9 mouse cellular contexts compared by ENCODE assay signal in the genomic region with DNA sequence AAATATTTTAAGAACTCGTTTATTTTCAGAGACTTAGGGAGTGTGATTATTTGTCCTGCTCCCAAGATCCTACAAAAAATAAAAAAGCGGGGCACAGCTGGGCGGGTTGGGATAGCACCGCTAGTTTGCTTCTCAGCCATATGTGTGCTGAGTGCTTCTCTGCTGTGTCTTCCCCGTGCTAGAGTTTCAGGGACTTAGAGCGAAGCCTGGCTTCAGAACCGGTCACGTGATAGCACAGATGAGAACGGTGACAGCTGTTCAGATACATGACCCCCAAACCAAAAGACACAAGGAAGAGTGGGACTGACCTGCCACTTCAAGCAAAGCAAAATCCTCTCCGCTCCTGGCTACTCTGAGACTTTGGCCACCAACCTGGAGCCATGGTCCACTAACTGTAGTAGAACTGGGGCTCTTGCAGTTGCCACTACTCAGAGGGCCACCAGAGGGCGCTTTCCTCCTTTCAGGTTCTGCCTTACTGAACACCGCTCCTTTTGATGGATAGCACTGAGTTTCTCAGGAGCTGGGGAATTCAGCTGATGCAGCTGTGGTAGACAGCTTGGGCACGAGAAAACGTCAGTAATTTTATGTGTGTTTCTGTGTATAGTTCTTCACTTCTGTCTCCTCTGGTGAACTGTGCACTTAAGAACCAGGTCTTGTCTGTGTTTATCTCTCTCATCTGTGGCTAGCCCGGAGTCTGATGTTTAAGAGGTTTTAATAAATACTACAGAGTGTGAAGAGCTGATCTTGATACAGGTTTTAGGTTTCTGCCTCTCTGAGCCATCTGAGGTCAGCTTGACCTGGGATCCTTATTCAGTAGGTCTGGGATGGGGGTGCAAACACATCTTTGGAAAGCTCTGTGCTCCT.
A peak's percentile ranks its signal among the peaks of the same experiment; 100 is the strongest.
DNase-seq lines count a peak whose midpoint lies in the region; ATAC-seq and TF ChIP-seq lines count a peak whose summit lies in the region.
"Had no signal": no experiment of that assay in that cellular context is flagged by ENCODE, and none has a peak within 500 bp of the region (broad histone marks: within the 10 kb centered on the region; RNA-seq: fewer than 3 reads in every experiment).

No protein-coding gene starts in this region.

- H3K27me3 ChIP-seq in ES-Bruce4 (ENCODE audit: control insufficient read depth, insufficient read depth, low read length, poor library complexity, severe bottlenecking), result no peaks in the 10 kb centered on the region
- H3K27me3 ChIP-seq in forebrain, embryonic 15.5 days, result no peaks in the 10 kb centered on the region
- no peaks in the 10 kb centered on the region; the same call in none of the 2 replicates for H3K27me3 ChIP-seq in liver, embryonic 16.5 days (ENCODE audit: control insufficient read depth, insufficient read depth, low read depth, low read length)
- no peaks in the 10 kb centered on the region for H3K27me3 ChIP-seq in neural tube, embryonic 15.5 days (replicated peaks)

- no peak overlapping the region for H3K4me3 ChIP-seq in ES-Bruce4 (ENCODE audit: low read depth, low read length)
- no peak overlapping the region for H3K4me3 ChIP-seq in forebrain, embryonic 15.5 days
- H3K4me3 ChIP-seq in liver, embryonic 16.5 days (ENCODE audit: low read depth, low read length), result no peak overlapping the region
- H3K4me3 ChIP-seq in neural tube, embryonic 15.5 days (replicated peaks), result no peak overlapping the region
- H3K4me3 ChIP-seq: megakaryocyte, embryonic 14.5 days had no signal

- H3K36me3 ChIP-seq in ES-Bruce4 (ENCODE audit: control insufficient read depth, insufficient read depth, low read length, poor library complexity, severe bottlenecking), result no peaks in the 10 kb centered on the region
- no peaks in the 10 kb centered on the region for H3K36me3 ChIP-seq in forebrain, embryonic 15.5 days
- H3K36me3 ChIP-seq in liver, embryonic 16.5 days (ENCODE audit: control insufficient read depth, insufficient read depth), result no peaks in the 10 kb centered on the region
- H3K36me3 ChIP-seq in neural tube, embryonic 15.5 days, result no peaks in the 10 kb centered on the region

- H3K9ac ChIP-seq in ES-Bruce4 (ENCODE audit: low read depth, poor library complexity, severe bottlenecking), result no peak overlapping the region
- H3K9ac ChIP-seq in forebrain, embryonic 15.5 days (replicated peaks), result no peak overlapping the region
- H3K9ac ChIP-seq in liver, embryonic 16.5 days (ENCODE audit: low read depth, low read length), result no peak overlapping the region
- H3K9ac ChIP-seq in neural tube, embryonic 15.5 days (replicated peaks), result no peak overlapping the region

- no peak overlapping the region for H3K4me2 ChIP-seq in forebrain, embryonic 15.5 days (replicated peaks)
- H3K4me2 ChIP-seq in liver, embryonic 16.5 days (ENCODE audit: low read depth, low read length), result no peak overlapping the region
- no peak overlapping the region for H3K4me2 ChIP-seq in neural tube, embryonic 15.5 days

- peak; percentile 88 for TF ChIP-seq CTCF in ES-Bruce4 (IDR thresholded peaks at IDR 0.05; ENCODE audit: low read depth, low read length)

- no peak overlapping the region for H3K27ac ChIP-seq in ES-Bruce4 (ENCODE audit: insufficient read depth, low read length)
- no peak overlapping the region for H3K27ac ChIP-seq in forebrain, embryonic 15.5 days (replicated peaks)
- H3K27ac ChIP-seq in liver, embryonic 16.5 days (ENCODE audit: low read length), result no peak overlapping the region
- H3K27ac ChIP-seq in neural tube, embryonic 15.5 days (replicated peaks), result no peak overlapping the region

- H3K9me3 ChIP-seq in ES-Bruce4 (replicated peaks; ENCODE audit: control insufficient read depth, insufficient read depth, low read length, poor library complexity, severe bottlenecking), result no peaks in the 10 kb centered on the region
- no peaks in the 10 kb centered on the region for H3K9me3 ChIP-seq in forebrain, embryonic 15.5 days
- H3K9me3 ChIP-seq in liver, embryonic 16.5 days (replicated peaks; ENCODE audit: control insufficient read depth, low read length), result no peaks in the 10 kb centered on the region
- H3K9me3 ChIP-seq in neural tube, embryonic 15.5 days (replicated peaks), result no peaks in the 10 kb centered on the region
- H3K9me3 ChIP-seq: megakaryocyte, embryonic 14.5 days had no signal

- no peaks in the 10 kb centered on the region for H3K4me1 ChIP-seq in ES-Bruce4 (ENCODE audit: control insufficient read depth, insufficient read depth, low read length)
- H3K4me1 ChIP-seq in forebrain, embryonic 15.5 days, result peaks cover 10% of the 10 kb centered on the region
- H3K4me1 ChIP-seq in liver, embryonic 16.5 days (ENCODE audit: control insufficient read depth, low read depth, low read length), result peaks cover 27% of the 10 kb centered on the region
- H3K4me1 ChIP-seq in neural tube, embryonic 15.5 days, result peaks cover 10% of the 10 kb centered on the region

- no peak for TF ChIP-seq POLR2A in ES-Bruce4 (IDR thresholded peaks at IDR 0.05; ENCODE audit: insufficient read depth, low read length)

- intact Hi-C loops in heart, postnatal 14 days (cut with DNase I), result loop anchor here (5.0 kb wide), 3 partner anchors 380 to 490 kb away; no protein-coding TSS in a partner anchor

- DNase-seq in cerebellum, adult 11 months, result peak; percentile 78
- DNase-seq in heart, postnatal 14 days, result peak; percentile 81 to 90
- peak; percentile 47 for DNase-seq in large intestine, adult 2 months (ENCODE audit: low read depth, low spot score)
- peak; percentile 90 for DNase-seq in testis, postnatal 10 days (ENCODE audit: low spot score)

- 49% methylated on average over 15 of the region's 15 CpGs for WGBS in forebrain, embryonic 15.5 days
- 45% methylated on average over 15 of the region's 15 CpGs for WGBS in large intestine, adult 2 months
- 45% methylated on average over 15 of the region's 15 CpGs for WGBS in liver, embryonic 16.5 days (ENCODE audit: insufficient replicate concordance)
- 50% methylated on average over 15 of the region's 15 CpGs for WGBS in neural tube, embryonic 15.5 days

- TF ChIP-seq EP300 in ES-Bruce4 (IDR thresholded peaks at IDR 0.05; ENCODE audit: insufficient read depth, low read depth, low read length), result no peak

- ATAC-seq in forebrain, embryonic 15.5 days (replicated peaks), result peak; percentile 90
- ATAC-seq in liver, embryonic 16.5 days (ENCODE audit: low read depth), result peak; percentile 57
- peak; percentile 93 for ATAC-seq in neural tube, embryonic 15.5 days (ENCODE audit: low FRiP score)
